Mouse (Mus musculus) spleen, adult 2 months (tissue): ENCODE measurements around the gene Lamc2. TPM values are rescaled to one million over a fixed set of nuclear protein-coding genes. Genes with fewer than 3 reads are reported as not detected.

Experiments
- DNase-seq, 2 experiments: peaks; one replicate each; pipeline versions ENCODE4 v3.0.0 to v3.0.0-alpha.2; 2012 to 2021; ENCODE audit warnings: low spot score in 2 of 2, low read depth in 1 of 2
- H3K27ac ChIP-seq: fragments of 200-500 bp; 2 replicates; pipeline ENCODE4 v1.5.1; 2012; ENCODE audit warnings: low read length, inconsistent platforms; ENCODE audit not compliant: insufficient read depth
- H3K27me3 ChIP-seq: fragments of 200-500 bp; 2 replicates; pipeline ENCODE4 v1.6.1; 2012; ENCODE audit warnings: mild to moderate bottlenecking, moderate library complexity, low read length, inconsistent platforms; ENCODE audit not compliant: control insufficient read depth, insufficient read depth
- H3K36me3 ChIP-seq: fragments of 200-500 bp; 2 replicates; pipeline ENCODE4 v1.6.1; 2012; ENCODE audit warnings: mild to moderate bottlenecking, low read length, inconsistent platforms; ENCODE audit not compliant: control insufficient read depth, insufficient read depth
- H3K4me1 ChIP-seq: fragments of 200-500 bp; 2 replicates; pipeline ENCODE4 v1.6.1; 2011; ENCODE audit warnings: inconsistent platforms; ENCODE audit not compliant: control insufficient read depth, insufficient read depth, insufficient read length
- H3K4me3 ChIP-seq: fragments of 200-500 bp; 2 replicates; pipeline ENCODE4 v1.5.1; 2011; ENCODE audit warnings: mild to moderate bottlenecking, inconsistent platforms; ENCODE audit not compliant: insufficient read depth, insufficient read length; ENCODE audit errors: extremely low read depth
- CTCF ChIP-seq: fragments of 200-500 bp; IDR thresholded peaks from 2 replicates; pipeline ENCODE4 v1.5.1; 2011; ENCODE audit warnings: mild to moderate bottlenecking, inconsistent platforms; ENCODE audit not compliant: insufficient read depth, insufficient read length, insufficient replicate concordance; ENCODE audit errors: extremely low read depth
- POLR2A ChIP-seq: fragments of 200-500 bp; IDR thresholded peaks from 2 replicates; pipeline ENCODE4 v1.6.1; 2011; ENCODE audit warnings: low read depth, low read length, inconsistent platforms
- WGBS: fragments of 180-500 bp; shearing (Covaris S2); methylation state at CpG from one replicate; pipeline ENCODE4 v1.1.7; 2018; 5-methylcytosine and 5-hydroxymethylcytosine counted together
- polyA plus RNA-seq: library from polyadenylated mRNA; depleted of rRNA; stranded (reverse); fragments of >200 nt; gene quantifications from 2 replicates; pipeline ENCODE4 v1.2.3, GENCODE M21; 2012; rRNA removed

The Lamc2 gene
- 0.32 and 0.43 TPM in 2 replicates for polyA plus RNA-seq

GRCm38 (mm10) chr1:153185828-153186803 lies at the start of gene Lamc2:
Lamc2 (minus strand) TSS chr1:153186447.
- peaks cover 8% of the 10 kb centered on the region for H3K27me3 ChIP-seq
- 8% methylated on average over 45 of the region's 46 CpGs for WGBS
- peaks cover 6% of the 10 kb centered on the region for H3K4me1 ChIP-seq
- H3K4me3 ChIP-seq = peak within 1 kb of the TSS; percentile 22; the same call in 1 of the 2 replicates
- no peak within 1 kb of the TSS for H3K27ac ChIP-seq
- no peak for DNase-seq
- H3K36me3 ChIP-seq = no peaks in the 10 kb centered on the region
- no peak for TF ChIP-seq CTCF
- no peak for TF ChIP-seq POLR2A

- H3K36me3 ChIP-seq = peaks cover 20% of the 10 kb centered on the region
- no peak for DNase-seq
- 79% methylated on average over 4 of the region's 4 CpGs for WGBS
Measured at GRCm38 (mm10) chr1:153235576-153235975, 49.3 kb upstream of the Lamc2 start.

GRCm38 (mm10) chr1:153231681-153232080 lies 45.4 kb upstream of the Lamc2 start:
- WGBS = 91% methylated on average over 9 of the region's 9 CpGs

More at GRCm38 (mm10) chr1:153235576-153235975, 49.3 kb upstream of the Lamc2 start:
- TF ChIP-seq CTCF (no peak), POLR2A (no peak)
- Histone ChIP-seq H3K27me3 (no peaks in the 10 kb centered on the region), H3K4me3 (no peak overlapping the region), H3K27ac (no peak overlapping the region), H3K4me1 (no peaks in the 10 kb centered on the region)

GRCm38 (mm10) chr1:153227916-153228315 lies 41.7 kb upstream of the Lamc2 start:
- Histone ChIP-seq H3K36me3 (peaks cover 17% of the 10 kb centered on the region), H3K27ac (no peak overlapping the region), H3K4me3 (no peak overlapping the region), H3K4me1 (no peaks in the 10 kb centered on the region), H3K27me3 (no peaks in the 10 kb centered on the region)
- TF ChIP-seq POLR2A = no peak
- no peak for TF ChIP-seq CTCF
- DNase-seq = no peak
- 89% methylated on average over 4 of the region's 4 CpGs for WGBS

More at GRCm38 (mm10) chr1:153231681-153232080, 45.4 kb upstream of the Lamc2 start:
- DNase-seq = no peak
- Histone ChIP-seq H3K27ac (no peak overlapping the region), H3K4me3 (no peak overlapping the region), H3K27me3 (no peaks in the 10 kb centered on the region), H3K4me1 (no peaks in the 10 kb centered on the region), H3K36me3 (peaks cover 16% of the 10 kb centered on the region)
- TF ChIP-seq POLR2A = no peak
- TF ChIP-seq CTCF = no peak

- no peak for TF ChIP-seq POLR2A
- Histone ChIP-seq H3K4me1 (no peaks in the 10 kb centered on the region), H3K4me3 (no peak overlapping the region), H3K27ac (no peak overlapping the region), H3K27me3 (no peaks in the 10 kb centered on the region), H3K36me3 (peaks cover 15% of the 10 kb centered on the region)
- no peak for DNase-seq
- WGBS = 87% methylated on average over 8 of the region's 8 CpGs
Measured at GRCm38 (mm10) chr1:153227096-153227495, 40.8 kb upstream of the Lamc2 start.

- Histone ChIP-seq H3K27ac (no peak overlapping the region), H3K27me3 (no peaks in the 10 kb centered on the region), H3K4me3 (no peak overlapping the region), H3K4me1 (no peaks in the 10 kb centered on the region), H3K36me3 (peaks cover 11% of the 10 kb centered on the region)
- 94% methylated on average over 21 of the region's 21 CpGs for WGBS
- DNase-seq = no peak
- TF ChIP-seq POLR2A (no peak), CTCF (no peak)
Measured at GRCm38 (mm10) chr1:153225786-153226725, 39.8 kb upstream of the Lamc2 start.
